Mouse (Mus musculus): ENCODE results near the gene Ccnjl. TPM values are rescaled to one million over a fixed set of nuclear protein-coding genes. Genes with fewer than 3 reads are reported as not detected.

The Ccnjl gene
- polyA plus RNA-seq, 1 experiment from 2014 or later: 19.5 TPM

DNA sequence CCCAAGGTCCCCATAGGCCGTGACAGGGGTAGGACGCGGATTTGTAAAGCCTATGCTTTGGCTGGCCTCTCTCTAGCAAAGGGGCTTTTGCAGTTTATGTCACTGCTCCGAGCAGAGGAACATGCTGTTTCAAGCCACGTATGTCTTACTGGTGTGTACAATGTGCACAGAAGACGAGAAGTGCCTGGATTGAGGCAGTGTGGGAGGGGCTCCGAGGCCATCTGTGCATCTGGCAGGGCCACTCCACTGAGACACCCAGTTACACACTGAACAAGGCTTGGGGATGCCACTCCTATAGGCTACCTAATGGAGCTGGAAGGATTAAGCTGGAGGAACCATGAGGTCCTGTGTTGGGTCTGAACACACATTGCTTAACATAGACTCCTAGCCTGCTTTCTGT is 89.8 kb downstream of the Ccnjl start:
- 64% methylated on average over 7 of the region's 7 CpGs for WGBS
- peak; percentile 42; the same call in 1 of the 2 replicates for ATAC-seq (replicated peaks; ENCODE audit: extremely low read depth, insufficient read depth, low FRiP score)

GRCm38 (mm10) chr11:43621769-43622168 is 93.2 kb downstream of the Ccnjl start:
- Histone ChIP-seq H3K4me3 (ENCODE audit: low read length) (no peak overlapping the region), H3K9me3 (replicated peaks; ENCODE audit: control insufficient read depth, low read length) (no peaks in the 10 kb centered on the region), H3K9ac (ENCODE audit: low read length) (no peak overlapping the region), H3K27ac (ENCODE audit: low read length) (no peak overlapping the region), H3K36me3 (ENCODE audit: control insufficient read depth, insufficient read depth) (no peaks in the 10 kb centered on the region), H3K4me1 (ENCODE audit: control insufficient read depth, insufficient read depth, low read length) (peaks cover 15% of the 10 kb centered on the region), H3K27me3 (ENCODE audit: control insufficient read depth, insufficient read depth, low read length) (no peaks in the 10 kb centered on the region), H3K4me2 (ENCODE audit: low read depth, low read length) (no peak overlapping the region)
- WGBS: 79% methylated on average over 5 of the region's 5 CpGs
- no peak for ATAC-seq (replicated peaks; ENCODE audit: extremely low read depth, insufficient read depth, low FRiP score)

More for the DNA sequence above, 89.8 kb downstream of the Ccnjl start:
- Histone ChIP-seq H3K4me2 (ENCODE audit: low read depth, low read length) (no peak overlapping the region), H3K4me1 (ENCODE audit: control insufficient read depth, insufficient read depth, low read length) (peaks cover 6% of the 10 kb centered on the region; the same call in 1 of the 2 replicates), H3K36me3 (ENCODE audit: control insufficient read depth, insufficient read depth) (no peaks in the 10 kb centered on the region), H3K27ac (ENCODE audit: low read length) (peak overlapping the region; percentile 76), H3K9me3 (replicated peaks; ENCODE audit: control insufficient read depth, low read length) (no peaks in the 10 kb centered on the region), H3K9ac (ENCODE audit: low read length) (no peak overlapping the region), H3K27me3 (ENCODE audit: control insufficient read depth, insufficient read depth, low read length) (no peaks in the 10 kb centered on the region), H3K4me3 (ENCODE audit: low read length) (no peak overlapping the region)

DNA sequence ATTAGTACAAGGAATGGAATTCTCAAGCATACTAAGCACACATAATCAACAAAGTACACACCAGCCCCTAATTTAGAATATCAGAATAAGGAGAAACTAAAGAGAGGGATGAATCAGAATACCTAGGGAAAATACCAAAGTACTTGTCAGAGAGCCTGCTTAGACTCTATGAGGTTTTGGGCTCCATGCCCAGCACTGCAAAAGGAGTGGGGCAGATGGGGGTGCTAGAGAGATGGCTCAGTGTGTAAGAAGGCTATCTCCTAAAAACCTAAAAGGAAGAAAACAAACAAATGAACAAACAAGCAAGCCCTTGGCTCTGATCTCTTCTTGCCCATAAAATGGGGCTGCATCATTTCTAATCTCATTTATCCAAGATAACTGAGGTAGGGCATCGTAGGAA is 95.8 kb downstream of the Ccnjl start:
- WGBS: 97% methylated on average over 1 of the region's 1 CpGs

DNA sequence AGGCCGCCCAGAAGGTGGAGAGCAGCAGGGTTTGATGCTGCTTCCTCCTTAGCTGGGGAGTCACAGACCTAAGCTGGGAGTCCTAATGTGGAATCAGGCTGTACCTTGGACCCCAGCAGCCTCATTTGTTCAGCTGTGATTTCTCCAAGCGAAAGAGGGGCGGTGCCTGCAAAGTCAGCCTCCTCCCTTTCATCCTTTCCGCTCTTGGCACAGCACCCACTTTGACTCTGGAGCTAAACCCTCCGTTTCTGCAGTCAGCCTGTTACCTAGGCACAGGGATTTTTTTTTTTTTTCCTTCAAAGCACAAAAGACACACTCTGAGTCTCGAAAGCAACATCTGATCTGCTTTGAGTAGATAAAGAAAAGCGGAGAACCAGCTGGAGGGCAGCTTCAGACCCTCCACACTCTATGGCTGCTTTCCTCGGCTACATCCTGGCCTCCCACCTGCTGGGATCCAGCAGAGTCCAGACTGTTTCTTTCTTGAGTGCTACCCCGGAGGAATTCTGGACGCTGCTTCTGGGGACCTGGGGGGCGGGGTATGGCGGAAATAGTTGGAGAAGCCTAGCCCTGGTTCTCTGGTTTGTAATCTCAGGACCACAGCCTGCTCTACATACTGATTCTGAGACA is 97.8 kb downstream of the Ccnjl start:
- ATAC-seq (replicated peaks; ENCODE audit: extremely low read depth, insufficient read depth, low FRiP score): no peak
- no peaks in the 10 kb centered on the region for H3K9me3 ChIP-seq (replicated peaks; ENCODE audit: control insufficient read depth, low read length)
- peak overlapping the region; percentile 26 for H3K27ac ChIP-seq (ENCODE audit: low read length)
- peaks cover 17% of the 10 kb centered on the region for H3K4me1 ChIP-seq (ENCODE audit: control insufficient read depth, insufficient read depth, low read length)
- H3K27me3 ChIP-seq (ENCODE audit: control insufficient read depth, insufficient read depth, low read length): no peaks in the 10 kb centered on the region
- peak overlapping the region; percentile 8; the same call in 1 of the 2 replicates for H3K9ac ChIP-seq (ENCODE audit: low read length)
- 10% methylated on average over 12 of the region's 12 CpGs for WGBS
- peak overlapping the region; percentile 58 for H3K4me2 ChIP-seq (ENCODE audit: low read depth, low read length)
- H3K36me3 ChIP-seq (ENCODE audit: control insufficient read depth, insufficient read depth): no peaks in the 10 kb centered on the region
- H3K4me3 ChIP-seq (ENCODE audit: low read length): peak overlapping the region; percentile 28

More for the DNA sequence above, 95.8 kb downstream of the Ccnjl start:
- H3K9me3 ChIP-seq (replicated peaks; ENCODE audit: control insufficient read depth, low read length): no peaks in the 10 kb centered on the region
- H3K27me3 ChIP-seq (ENCODE audit: control insufficient read depth, insufficient read depth, low read length): no peaks in the 10 kb centered on the region
- no peak overlapping the region for H3K27ac ChIP-seq (ENCODE audit: low read length)
- H3K9ac ChIP-seq (ENCODE audit: low read length): no peak overlapping the region
- H3K36me3 ChIP-seq (ENCODE audit: control insufficient read depth, insufficient read depth): no peaks in the 10 kb centered on the region
- H3K4me1 ChIP-seq (ENCODE audit: control insufficient read depth, insufficient read depth, low read length): peaks cover 17% of the 10 kb centered on the region
- H3K4me3 ChIP-seq (ENCODE audit: low read length): no peak overlapping the region
- no peak overlapping the region for H3K4me2 ChIP-seq (ENCODE audit: low read depth, low read length)
- no peak for ATAC-seq (replicated peaks; ENCODE audit: extremely low read depth, insufficient read depth, low FRiP score)

GRCm38 (mm10) chr11:43626927-43627645 is 98.5 kb downstream of the Ccnjl start:
- H3K27ac ChIP-seq (ENCODE audit: low read length): no peak overlapping the region
- no peak; the same call in 1 of the 2 replicates for ATAC-seq (replicated peaks; ENCODE audit: extremely low read depth, insufficient read depth, low FRiP score)
- H3K27me3 ChIP-seq (ENCODE audit: control insufficient read depth, insufficient read depth, low read length): no peaks in the 10 kb centered on the region
- peak overlapping the region; percentile 8; the same call in 1 of the 2 replicates for H3K9ac ChIP-seq (ENCODE audit: low read length)
- WGBS: 39% methylated on average over 18 of the region's 18 CpGs
- H3K9me3 ChIP-seq (replicated peaks; ENCODE audit: control insufficient read depth, low read length): no peaks in the 10 kb centered on the region
- peak overlapping the region; percentile 58 for H3K4me2 ChIP-seq (ENCODE audit: low read depth, low read length)
- no peak overlapping the region for H3K4me3 ChIP-seq (ENCODE audit: low read length)
- peaks cover 17% of the 10 kb centered on the region for H3K4me1 ChIP-seq (ENCODE audit: control insufficient read depth, insufficient read depth, low read length)
- H3K36me3 ChIP-seq (ENCODE audit: control insufficient read depth, insufficient read depth): no peaks in the 10 kb centered on the region

- no peak overlapping the region for H3K27ac ChIP-seq (ENCODE audit: low read length)
- H3K9me3 ChIP-seq (replicated peaks; ENCODE audit: control insufficient read depth, low read length): no peaks in the 10 kb centered on the region
- H3K9ac ChIP-seq (ENCODE audit: low read length): no peak overlapping the region
- H3K36me3 ChIP-seq (ENCODE audit: control insufficient read depth, insufficient read depth): no peaks in the 10 kb centered on the region
- H3K4me1 ChIP-seq (ENCODE audit: control insufficient read depth, insufficient read depth, low read length): peaks cover 28% of the 10 kb centered on the region
- no peaks in the 10 kb centered on the region for H3K27me3 ChIP-seq (ENCODE audit: control insufficient read depth, insufficient read depth, low read length)
- no peak for ATAC-seq (replicated peaks; ENCODE audit: extremely low read depth, insufficient read depth, low FRiP score)
- no peak overlapping the region for H3K4me3 ChIP-seq (ENCODE audit: low read length)
- no peak overlapping the region for H3K4me2 ChIP-seq (ENCODE audit: low read depth, low read length)
- 85% methylated on average over 9 of the region's 9 CpGs for WGBS
Observed at GRCm38 (mm10) chr11:43631645-43632044, 103.1 kb downstream of the Ccnjl start.

DNA sequence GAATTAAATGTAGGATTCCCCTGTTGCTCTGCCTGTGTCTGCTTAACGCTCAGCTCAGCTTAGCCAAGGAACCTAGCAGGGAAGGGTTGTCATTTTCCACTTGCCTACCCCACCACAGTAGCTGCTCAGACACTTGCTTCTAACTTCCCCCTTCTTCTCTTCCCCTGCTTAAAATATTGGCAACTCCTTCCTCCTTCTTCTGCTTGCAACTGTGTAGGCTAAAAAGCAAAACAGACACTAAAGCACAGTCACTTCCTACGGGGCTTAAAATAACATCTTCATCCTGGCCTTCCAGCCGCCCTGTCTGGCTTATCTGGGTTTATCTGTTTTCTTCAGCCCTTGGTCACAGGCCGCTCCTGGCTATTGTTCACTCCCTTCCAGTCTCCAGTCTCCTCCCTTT is 104.0 kb downstream of the Ccnjl start:
- no peaks in the 10 kb centered on the region for H3K36me3 ChIP-seq (ENCODE audit: control insufficient read depth, insufficient read depth)
- H3K4me2 ChIP-seq (ENCODE audit: low read depth, low read length): no peak overlapping the region
- H3K9ac ChIP-seq (ENCODE audit: low read length): no peak overlapping the region
- no peaks in the 10 kb centered on the region for H3K27me3 ChIP-seq (ENCODE audit: control insufficient read depth, insufficient read depth, low read length)
- 16% methylated on average over 4 of the region's 4 CpGs for WGBS
- H3K27ac ChIP-seq (ENCODE audit: low read length): no peak overlapping the region; the same call in 1 of the 2 replicates
- no peak for ATAC-seq (replicated peaks; ENCODE audit: extremely low read depth, insufficient read depth, low FRiP score)
- H3K9me3 ChIP-seq (replicated peaks; ENCODE audit: control insufficient read depth, low read length): no peaks in the 10 kb centered on the region
- H3K4me1 ChIP-seq (ENCODE audit: control insufficient read depth, insufficient read depth, low read length): peaks cover 20% of the 10 kb centered on the region
- no peak overlapping the region for H3K4me3 ChIP-seq (ENCODE audit: low read length)

DNA sequence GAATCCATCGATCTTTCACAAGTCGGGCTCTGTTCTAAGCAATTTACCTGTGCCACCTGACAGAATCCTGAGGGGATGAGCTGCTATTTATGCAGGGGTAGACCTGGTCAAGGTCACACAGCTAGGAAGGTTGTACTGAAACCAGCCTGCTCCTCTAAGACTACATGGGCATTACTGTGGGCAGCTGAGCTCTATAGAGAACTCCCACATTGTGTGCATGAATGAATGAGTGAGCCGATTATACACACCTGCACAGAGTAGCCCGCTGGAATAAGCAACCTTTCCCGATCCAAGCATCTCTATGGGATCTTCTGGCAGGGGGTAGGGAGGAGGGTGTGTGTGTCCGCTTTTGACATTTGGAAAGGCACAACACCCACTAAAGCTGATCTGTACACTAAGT is 104.6 kb downstream of the Ccnjl start:
- WGBS: 65% methylated on average over 6 of the region's 6 CpGs
- no peak overlapping the region for H3K9ac ChIP-seq (ENCODE audit: low read length)
- H3K27me3 ChIP-seq (ENCODE audit: control insufficient read depth, insufficient read depth, low read length): no peaks in the 10 kb centered on the region
- no peak for ATAC-seq (replicated peaks; ENCODE audit: extremely low read depth, insufficient read depth, low FRiP score)
- no peak overlapping the region for H3K27ac ChIP-seq (ENCODE audit: low read length)
- H3K36me3 ChIP-seq (ENCODE audit: control insufficient read depth, insufficient read depth): no peaks in the 10 kb centered on the region
- H3K4me2 ChIP-seq (ENCODE audit: low read depth, low read length): no peak overlapping the region
- H3K4me1 ChIP-seq (ENCODE audit: control insufficient read depth, insufficient read depth, low read length): peaks cover 20% of the 10 kb centered on the region
- no peaks in the 10 kb centered on the region for H3K9me3 ChIP-seq (replicated peaks; ENCODE audit: control insufficient read depth, low read length)
- H3K4me3 ChIP-seq (ENCODE audit: low read length): no peak overlapping the region
